Mouse (Mus musculus) kidney, postnatal 36 days (tissue): ENCODE measurements around the gene Fez1.

Experiments used
- DNase-seq, 2 experiments: peaks; one replicate each; pipeline ENCODE4 v3.0.0; 2021 to 2022; ENCODE audit warnings: mixed read lengths in 2 of 2

Gene Fez1

DNA sequence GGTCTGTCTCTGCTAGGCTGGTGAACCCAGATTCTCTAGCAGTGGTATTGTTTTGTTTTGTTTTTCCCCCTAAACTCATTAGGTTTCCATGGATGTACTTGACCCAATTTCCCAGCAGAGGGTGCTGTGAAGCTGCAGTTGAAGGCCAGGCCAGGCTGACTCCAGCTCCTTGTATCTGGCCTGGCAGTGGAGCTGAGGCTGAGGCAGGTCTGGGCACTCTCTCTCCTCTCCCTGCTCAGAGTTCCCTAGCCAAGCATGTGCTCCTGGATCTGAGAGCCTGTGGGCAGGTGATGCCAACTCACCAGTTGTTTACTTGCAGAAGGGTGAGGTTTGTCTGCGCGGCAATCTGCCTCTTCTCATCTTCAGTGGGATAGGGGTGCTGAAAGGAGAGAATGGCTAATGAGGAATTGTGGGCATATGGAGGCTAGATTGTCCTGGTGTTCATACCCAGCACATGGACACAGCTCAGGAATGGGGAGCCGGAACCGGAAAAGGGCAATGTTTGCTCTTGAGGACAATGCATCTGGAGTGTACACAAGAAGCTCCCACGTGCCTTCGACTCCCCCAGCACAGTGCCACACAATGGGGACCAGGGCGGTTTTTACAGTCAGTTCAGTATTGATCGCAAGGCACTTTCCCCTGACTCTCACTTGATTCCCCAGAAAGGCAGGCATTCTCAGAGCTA is 73.5 kb downstream of the Fez1 start:
- DNase-seq, result peak; percentile 21 to 70

DNA sequence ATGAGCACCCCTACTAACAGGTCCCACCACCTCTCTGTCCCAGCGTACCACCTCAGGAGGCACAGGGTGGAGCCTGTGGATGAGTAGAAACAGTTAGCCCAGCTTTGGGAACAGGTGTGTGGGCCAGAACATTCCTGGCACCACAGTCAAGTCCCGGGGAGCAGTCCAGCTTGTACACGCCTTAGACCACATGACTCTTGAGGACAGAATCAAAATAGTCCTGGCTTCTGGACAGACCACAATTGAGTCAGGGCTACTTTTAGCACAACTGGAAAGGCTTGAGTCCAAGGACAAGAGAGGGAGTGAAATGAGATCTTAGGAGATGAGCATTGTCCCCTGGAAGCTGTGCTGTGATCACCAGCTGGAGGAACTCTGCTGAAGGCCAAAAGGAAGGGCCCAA is 76.9 kb downstream of the Fez1 start:
- DNase-seq, result no peak

DNA sequence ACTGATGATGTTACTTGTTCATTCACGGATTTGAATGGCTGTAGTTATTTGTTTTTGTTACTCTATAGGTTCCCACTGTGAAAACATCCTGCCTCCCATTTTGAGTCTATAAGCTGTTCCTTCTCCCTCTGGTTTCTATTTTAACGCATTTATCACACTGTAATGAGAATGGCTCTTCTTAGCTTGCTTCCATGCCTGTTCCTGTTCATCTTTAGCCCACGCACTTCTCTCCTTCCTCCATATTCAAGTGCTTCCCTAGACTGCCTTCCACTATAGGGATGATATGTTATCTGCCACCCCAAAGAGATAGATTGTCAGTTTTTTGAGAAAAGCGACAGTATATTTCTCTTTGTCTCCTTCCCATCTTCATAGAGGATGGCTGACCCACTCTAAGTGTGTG is 78.8 kb downstream of the Fez1 start:
- DNase-seq, result no peak

DNA sequence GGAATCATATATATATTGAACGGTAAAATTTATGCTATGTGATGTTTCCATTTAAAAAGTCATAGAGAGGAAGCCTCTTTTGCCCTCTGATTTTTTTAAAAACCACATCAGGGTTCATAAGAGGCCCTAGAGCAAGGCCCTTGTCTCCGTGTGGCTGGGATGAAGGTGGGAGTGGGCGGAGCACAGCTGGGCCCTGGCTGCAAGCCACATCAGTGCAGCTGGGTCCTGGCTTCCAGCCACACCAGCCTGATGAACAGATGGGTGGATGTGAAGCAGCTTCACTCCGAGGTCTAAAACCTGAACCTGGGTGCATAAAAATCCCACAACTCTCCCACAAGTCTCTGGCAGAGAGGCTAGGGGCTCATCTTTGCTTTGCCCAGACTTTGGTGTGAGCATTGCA is 83.8 kb downstream of the Fez1 start:
- no peak for DNase-seq

DNA sequence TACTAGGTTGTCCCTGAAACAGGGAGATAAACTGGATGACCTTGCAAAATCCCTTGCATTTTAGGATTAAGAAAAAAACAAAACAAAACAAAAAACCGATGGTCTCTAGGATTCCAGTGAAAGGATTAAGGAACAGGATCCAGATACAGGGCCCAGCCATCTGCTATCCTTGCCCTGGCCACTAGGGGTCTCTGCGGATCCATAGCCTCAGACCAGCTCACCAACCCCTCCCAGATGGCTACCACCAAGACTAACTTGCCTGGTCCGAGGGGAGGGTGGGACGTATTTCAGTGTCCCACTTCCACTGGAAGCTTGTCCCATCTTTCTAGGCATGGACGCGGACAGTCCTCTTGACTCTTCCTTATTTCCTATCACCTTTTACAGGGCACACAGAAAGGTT is 94.7 kb downstream of the Fez1 start:
- peak; percentile 60 to 85 for DNase-seq

DNA sequence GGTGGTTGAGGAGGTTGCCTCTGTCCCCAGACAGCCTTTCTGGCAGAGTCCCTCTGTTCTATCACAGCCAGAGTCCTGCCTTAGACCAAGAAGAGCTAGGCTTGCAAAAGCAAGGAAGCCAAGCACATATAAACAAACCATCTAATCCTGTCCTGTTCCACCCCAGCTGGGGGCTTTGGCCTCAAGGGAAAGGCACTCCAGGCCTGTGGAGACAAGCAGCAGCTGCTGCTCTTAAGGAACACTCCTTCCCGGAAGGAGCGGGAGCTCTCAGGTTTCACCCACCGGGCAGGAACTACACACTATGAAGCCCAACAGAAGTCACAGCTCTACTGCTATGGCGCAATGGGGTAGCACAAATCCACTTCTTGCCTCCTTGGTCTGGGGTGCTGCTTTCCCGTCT is 95.3 kb downstream of the Fez1 start:
- DNase-seq, result peak in 1 of 2 experiments; percentile 10

DNA sequence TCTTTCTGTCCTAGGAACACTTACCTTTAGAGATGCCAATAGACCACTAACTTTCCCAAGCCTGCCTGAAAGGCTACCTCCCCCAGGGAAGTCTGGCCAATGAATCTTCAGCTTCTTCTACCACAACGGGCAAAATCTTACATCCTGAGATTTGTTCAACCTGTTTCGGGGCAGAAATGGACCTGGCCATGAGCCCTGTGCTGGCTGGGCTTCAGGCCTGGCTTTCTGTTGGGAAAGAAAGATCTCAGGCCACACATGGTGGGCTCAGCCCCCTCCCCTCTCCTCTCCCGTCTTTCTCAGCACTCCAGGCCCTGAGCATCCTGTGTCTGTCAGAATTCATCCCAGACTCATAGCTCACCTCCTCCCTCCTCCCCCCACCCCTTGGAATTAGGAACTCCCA is 96.9 kb downstream of the Fez1 start:
- no peak for DNase-seq

DNA sequence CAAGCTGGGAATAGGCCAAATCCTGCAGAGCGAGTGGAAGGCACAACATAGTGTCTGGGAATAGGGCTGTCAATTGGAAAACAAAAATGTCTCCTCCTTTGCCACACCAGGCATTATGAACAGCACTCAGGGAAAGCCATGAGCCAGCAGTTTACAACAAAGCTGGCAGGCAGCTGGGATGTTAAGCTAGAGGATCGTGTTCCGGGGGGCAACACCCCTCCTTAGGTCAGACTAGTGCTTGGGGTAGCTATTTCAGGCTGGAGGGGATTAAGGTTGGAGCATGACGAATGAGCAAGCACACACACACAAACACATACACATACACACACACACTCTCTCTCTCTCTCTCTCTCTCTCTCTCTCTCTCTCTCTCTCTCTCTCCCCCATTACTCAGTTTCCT is 97.8 kb downstream of the Fez1 start:
- DNase-seq, result no peak

DNA sequence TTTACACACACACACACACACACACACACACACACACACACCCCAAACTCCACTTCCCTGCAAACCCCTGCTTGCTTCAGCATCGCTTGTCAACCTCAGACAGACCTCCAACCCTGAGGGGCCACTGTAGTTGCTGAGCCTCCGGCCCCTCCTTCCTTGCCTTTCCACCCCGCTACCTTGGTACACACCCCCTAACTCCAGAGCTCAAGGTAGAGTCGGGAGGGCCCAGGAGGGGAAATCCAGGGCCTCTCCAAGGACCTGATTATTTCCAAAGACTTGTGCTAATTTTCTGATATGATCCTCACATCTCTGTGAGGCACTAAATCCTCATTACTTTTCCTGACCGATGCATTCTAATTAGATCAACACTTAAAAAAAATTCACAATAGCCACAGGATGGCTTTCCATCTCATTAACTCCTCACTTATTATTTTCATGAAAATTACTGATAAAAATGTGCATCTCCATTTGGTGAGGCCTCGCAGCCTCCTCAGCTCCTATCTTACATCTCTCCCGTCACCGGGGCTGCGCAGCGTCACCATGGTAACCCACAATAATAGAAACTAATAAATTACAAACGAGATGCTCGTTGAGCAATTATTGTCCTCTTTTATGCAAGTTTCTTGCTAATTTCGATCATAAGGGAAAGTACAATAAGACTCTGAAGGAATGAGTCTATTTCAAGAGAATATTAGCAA is 100.2 kb downstream of the Fez1 start:
- DNase-seq, result no peak

DNA sequence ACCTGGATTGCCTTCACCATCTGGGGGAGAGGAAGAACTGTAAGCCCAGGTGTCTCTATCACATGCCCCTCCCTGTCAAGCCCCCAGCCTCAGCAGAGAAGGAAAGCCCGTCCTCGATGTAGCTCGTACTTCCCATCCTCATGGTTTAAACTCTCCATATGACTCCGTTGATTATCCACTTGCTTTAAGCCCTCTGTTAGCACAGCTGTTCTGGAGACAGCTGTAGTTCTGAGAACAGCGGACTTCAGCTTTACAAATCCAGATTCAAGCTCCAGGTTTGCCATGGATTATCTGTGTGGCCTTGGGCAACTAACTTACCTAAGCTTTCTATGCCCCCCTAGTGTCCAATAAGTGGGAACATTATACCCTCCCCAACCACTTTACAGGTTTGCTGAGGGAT is 102.1 kb downstream of the Fez1 start:
- DNase-seq, result no peak
